Mouse (Mus musculus): Measurements from ENCODE around the gene Arl3. TPM values are rescaled to one million over a fixed set of nuclear protein-coding genes. Genes with fewer than 3 reads are reported as not detected.

The Arl3 gene
- total RNA-seq, 1 experiment from 2014 or later, result 50.3 TPM

DNA sequence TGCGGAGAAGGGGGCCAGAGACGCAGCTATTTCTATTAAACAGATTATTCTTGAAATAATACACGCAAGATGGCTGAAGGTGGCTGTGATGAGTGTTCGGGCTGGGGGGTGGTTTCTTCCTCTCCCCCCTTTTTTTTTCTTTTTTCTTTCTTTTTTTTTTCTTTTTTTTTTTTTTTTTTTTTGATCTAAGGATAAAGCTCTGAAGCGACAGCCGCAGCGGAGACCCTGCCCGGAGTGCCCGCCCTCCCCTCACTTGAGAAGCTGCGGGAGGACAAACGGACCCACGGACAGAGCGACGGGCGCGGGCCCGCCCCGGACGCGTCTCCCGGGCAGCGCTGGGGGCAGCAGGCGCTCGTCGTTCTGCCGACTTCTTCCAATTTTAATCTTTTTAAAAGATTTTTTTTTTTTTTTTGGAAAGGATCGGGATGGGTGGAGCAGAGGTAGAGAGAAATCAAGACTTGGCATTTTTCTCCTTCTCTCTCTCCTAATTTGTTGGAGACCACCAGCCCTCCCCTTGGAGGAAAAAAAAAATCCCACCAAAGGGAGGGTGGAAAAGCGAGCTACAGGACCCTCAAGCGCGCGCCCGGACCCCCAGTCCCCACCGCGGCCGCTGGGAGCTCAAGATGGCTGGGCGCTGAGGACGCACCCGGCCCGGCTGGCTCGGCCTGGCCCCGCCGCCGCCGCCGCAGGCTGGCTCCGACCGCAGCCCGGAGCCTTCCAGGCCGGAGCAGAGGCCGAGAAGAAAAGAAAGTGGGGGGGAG is 72.2 kb downstream of the Arl3 start:
- DNase-seq, result peak; percentile 64

GRCm38 (mm10) chr19:46499836-46500580 is 73.0 kb downstream of the Arl3 start:
- DNase-seq, result peak; percentile 91

GRCm38 (mm10) chr19:46499539-46499835 is 73.5 kb downstream of the Arl3 start:
- no peak for DNase-seq

- DNase-seq, result no peak
Observed at GRCm38 (mm10) chr19:46497230-46497629, 75.8 kb downstream of the Arl3 start.

- DNase-seq, result no peak
Observed at GRCm38 (mm10) chr19:46495136-46495535, 77.9 kb downstream of the Arl3 start.

DNA sequence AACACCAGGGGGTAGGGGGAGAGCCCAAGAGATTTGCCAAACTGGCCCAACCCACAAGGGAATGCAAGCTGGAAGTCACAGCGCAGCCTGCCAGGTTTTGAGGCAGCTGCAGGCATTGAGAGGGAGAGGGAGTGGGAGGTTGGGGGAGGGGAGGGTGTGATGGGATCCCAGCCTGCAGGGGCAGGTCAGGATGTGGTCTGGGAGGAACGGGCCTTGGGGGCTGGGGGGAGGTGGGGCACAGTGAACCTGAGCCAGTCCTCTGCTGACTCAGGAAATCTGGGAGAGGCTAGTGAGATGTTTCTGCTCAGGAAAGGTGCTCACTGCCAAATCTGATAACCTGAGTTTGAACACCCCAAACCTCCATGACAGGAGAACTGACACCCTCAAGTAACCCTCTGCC is 82.4 kb downstream of the Arl3 start:
- no peak for DNase-seq

DNA sequence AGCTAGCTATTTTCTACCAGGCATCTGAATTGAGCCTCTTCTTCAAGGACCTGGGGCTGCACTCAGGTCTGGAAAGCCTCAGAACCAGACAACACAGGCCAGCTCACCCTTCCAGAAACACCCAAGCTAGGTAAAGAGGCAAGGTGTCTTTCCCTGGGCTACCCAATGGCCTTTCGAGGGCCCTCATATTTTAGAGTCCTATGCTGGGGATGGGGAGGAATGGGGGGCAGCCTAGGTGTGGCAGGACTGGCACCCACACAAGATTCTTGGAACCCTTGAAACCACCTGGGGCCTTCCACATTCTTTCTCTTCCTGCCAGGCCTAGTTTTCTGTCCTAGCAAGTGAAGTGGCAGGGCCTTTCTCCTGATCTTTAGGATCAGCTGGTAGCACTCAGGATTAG is 83.5 kb downstream of the Arl3 start:
- no peak for DNase-seq

- no peak for DNase-seq
Observed at GRCm38 (mm10) chr19:46486709-46487108, 86.3 kb downstream of the Arl3 start.

DNA sequence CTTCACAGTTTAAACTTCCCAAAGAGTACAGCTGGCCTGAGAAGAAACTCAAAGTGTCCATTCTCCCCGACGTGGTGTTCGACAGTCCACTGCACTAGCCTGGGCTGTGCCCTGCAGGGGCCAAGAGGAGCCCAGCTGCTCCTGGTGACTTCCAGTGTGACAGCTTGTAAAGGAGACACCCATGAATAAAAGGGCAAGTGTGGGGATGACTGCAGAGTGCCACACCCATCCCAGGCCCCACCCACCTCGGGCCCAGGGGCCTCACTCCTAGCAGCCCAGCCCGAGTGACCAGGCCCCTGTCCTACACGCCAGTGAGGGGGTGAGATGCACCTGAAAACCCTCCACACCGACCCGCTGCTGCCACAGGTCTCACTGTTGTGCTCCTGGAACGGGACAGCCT is 87.2 kb downstream of the Arl3 start:
- no peak for DNase-seq

- DNase-seq, result peak; percentile 87
Observed at GRCm38 (mm10) chr19:46484518-46484917, 88.5 kb downstream of the Arl3 start.

DNA sequence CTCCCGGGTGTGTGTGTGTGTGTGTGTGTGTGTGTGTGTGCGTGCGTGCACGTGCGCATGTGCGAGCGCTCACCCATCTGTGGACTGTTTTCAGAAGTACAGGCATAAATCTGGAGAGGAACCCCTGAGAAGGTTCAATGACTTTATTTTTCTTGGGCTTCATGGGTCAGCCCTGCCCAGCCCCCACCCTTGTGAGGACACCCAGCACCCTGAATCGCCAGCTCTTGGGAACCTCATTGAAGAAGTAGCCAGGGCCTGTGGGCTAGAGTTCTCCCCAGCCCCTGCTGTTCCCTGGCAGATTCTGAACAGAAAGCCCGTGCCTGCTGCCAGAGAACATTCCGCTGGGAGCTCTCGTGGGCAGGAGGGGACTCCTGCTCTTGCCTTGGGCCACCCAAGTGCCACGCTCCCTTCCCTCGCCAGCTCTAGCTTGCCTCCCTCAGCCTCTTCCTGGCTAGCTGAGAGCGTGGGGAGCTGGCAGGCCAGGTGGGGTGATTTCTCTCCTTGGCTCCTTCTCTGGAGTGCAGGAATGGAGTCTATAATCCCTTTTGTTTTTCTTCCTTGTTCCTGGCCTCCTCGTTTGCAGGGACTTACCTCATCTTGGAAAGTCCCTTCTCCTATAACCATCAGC is 89.2 kb downstream of the Arl3 start:
- DNase-seq, result peak; percentile 46

DNA sequence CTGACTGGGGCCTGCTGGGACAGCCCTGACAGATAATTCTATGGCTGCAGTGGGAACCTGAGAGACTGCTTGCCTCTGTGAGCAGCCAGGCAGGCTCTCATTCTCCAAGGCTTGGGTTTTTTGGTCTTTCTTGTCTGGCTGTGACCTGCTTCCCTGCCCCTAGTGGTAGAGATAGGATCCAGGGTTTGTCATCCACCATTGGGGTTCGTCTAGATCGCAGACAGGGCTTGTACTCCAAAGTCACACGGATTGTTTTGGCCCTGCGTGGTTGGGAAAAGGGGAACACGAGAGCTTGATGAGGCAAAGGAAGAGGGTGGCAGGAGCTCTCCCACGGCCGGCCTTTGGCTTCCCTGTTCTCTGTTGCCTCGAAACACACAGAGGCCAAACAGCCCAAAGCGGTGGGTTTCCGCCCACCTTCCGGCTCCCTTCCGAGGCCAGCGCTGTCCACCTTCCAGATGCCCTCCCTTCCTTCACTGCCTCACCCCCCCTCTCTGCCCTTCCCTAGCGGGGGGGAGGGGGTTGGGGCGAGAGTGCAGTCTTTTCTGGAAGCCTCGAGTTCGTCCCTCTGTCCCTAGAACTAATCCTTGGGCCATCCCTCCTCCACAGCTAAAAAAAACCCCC is 90.0 kb downstream of the Arl3 start:
- DNase-seq, result no peak

GRCm38 (mm10) chr19:46481756-46482155 is 91.2 kb downstream of the Arl3 start:
- no peak for DNase-seq

- DNase-seq, result no peak
Observed at GRCm38 (mm10) chr19:46481352-46481751, 91.6 kb downstream of the Arl3 start.

Other genes with a start within 250 kb of the Arl3 start
- gene Psd, start 246.0 kb downstream of the Arl3 start, total RNA-seq (2021), result 8.6 and 12.7 TPM in 2 replicates
- gene Fbxl15, start 245.0 kb downstream of the Arl3 start, total RNA-seq (2021), result 9.8 and 13.4 TPM in 2 replicates
- 64.1 and 81.8 TPM in 2 replicates for gene Cuedc2, start 234.5 kb downstream of the Arl3 start, total RNA-seq (2021)
- gene Mfsd13a, start 232.1 kb downstream of the Arl3 start, total RNA-seq (2021), result 6.3 and 8.8 TPM in 2 replicates
- 1.2 TPM in 1 of 2 replicates, not detected in the other for gene 2310034G01Rik, start 222.9 kb downstream of the Arl3 start, total RNA-seq (2021)
- gene Actr1a, start 177.4 kb downstream of the Arl3 start, total RNA-seq (2021), result 107 and 113 TPM in 2 replicates
- 20.3 and 27.1 TPM in 2 replicates for gene Sufu, start 176.3 kb downstream of the Arl3 start, total RNA-seq (2021)
- gene Trim8, start 71.5 kb downstream of the Arl3 start, total RNA-seq (2021), result 50.9 and 52.6 TPM in 2 replicates
- gene Sfxn2, start 167 bp upstream of the Arl3 start, total RNA-seq (2021), result 8.0 and 12.7 TPM in 2 replicates
- gene Wbp1l, start 25.9 kb upstream of the Arl3 start, total RNA-seq (2021), result 154 and 189 TPM in 2 replicates
- gene Cyp17a1, start 100.0 kb upstream of the Arl3 start, total RNA-seq (2021), result 1.2 and 1.9 TPM in 2 replicates
- 14.4 and 18.0 TPM in 2 replicates for gene Borcs7, start 116.7 kb upstream of the Arl3 start, total RNA-seq (2021)
- gene As3mt, start 134.3 kb upstream of the Arl3 start, total RNA-seq (2021), result 86.5 and 93.0 TPM in 2 replicates
- 19.5 and 20.9 TPM in 2 replicates for gene Cnnm2, start 188.4 kb upstream of the Arl3 start, total RNA-seq (2021)